Mouse (Mus musculus) T-helper 2 cell (primary cell): Measurements from ENCODE around the gene Pbx1.

Experiments
- in situ Hi-C: fragments of 300-600 bp; cut with MboI, MseI; formaldehyde crosslinking; loops from one replicate; pipeline ENCODE4 v1.15.1; 2025; ENCODE audit warnings: high pct_unique_total_duplicates

Pbx1 gene

GRCm38 (mm10) chr1:168228756-168229526 is 203.1 kb downstream of the Pbx1 start:
- in situ Hi-C loops = no loop called here

DNA sequence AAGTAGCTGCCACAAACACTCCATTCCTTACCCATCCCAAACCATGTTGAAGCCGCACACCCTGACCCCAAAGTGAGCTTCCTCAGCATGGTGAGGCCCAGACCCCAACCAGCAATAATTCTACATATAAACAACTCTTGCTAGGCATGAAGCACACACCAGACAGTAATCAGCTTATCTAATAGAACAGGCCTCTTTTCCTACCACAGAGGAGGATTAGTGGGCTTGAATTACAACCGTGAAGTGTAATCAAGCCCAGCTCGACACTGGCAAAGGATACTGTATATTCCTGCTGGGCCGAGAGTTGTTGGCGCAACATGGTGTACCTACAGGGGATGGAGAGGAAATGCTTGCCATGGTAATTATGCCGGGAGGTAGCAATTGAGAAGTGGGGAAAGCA is 205.9 kb downstream of the Pbx1 start:
- in situ Hi-C loops = no loop called here

GRCm38 (mm10) chr1:168225595-168226127 is 206.4 kb downstream of the Pbx1 start:
- in situ Hi-C loops = no loop called here

- in situ Hi-C loops = no loop called here
Measured at GRCm38 (mm10) chr1:168224218-168224617, 207.9 kb downstream of the Pbx1 start.

GRCm38 (mm10) chr1:168222794-168223193 is 209.3 kb downstream of the Pbx1 start:
- in situ Hi-C loops = no loop called here

DNA sequence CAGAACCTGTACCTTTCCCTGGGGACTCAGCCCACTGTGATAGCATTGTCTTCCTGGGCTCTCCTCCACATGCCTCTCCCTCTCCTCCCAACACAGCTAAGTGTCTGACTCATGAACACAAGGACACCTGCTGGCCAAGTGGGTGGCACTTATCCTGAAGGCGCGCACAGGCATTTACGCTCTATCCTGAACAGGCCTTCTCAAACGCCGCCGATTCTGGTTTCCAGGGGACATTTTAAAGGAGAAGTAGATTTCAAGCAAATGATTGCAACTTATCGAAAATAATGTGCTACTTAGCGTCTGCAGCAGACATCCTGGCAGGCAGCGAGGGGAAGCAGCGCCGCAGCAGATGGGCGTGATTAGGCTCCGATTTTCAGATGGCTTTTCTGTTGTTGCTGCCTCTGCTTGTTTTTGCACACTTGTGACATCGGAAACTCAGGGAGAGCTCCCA is 211.0 kb downstream of the Pbx1 start:
- in situ Hi-C loops = no loop called here

DNA sequence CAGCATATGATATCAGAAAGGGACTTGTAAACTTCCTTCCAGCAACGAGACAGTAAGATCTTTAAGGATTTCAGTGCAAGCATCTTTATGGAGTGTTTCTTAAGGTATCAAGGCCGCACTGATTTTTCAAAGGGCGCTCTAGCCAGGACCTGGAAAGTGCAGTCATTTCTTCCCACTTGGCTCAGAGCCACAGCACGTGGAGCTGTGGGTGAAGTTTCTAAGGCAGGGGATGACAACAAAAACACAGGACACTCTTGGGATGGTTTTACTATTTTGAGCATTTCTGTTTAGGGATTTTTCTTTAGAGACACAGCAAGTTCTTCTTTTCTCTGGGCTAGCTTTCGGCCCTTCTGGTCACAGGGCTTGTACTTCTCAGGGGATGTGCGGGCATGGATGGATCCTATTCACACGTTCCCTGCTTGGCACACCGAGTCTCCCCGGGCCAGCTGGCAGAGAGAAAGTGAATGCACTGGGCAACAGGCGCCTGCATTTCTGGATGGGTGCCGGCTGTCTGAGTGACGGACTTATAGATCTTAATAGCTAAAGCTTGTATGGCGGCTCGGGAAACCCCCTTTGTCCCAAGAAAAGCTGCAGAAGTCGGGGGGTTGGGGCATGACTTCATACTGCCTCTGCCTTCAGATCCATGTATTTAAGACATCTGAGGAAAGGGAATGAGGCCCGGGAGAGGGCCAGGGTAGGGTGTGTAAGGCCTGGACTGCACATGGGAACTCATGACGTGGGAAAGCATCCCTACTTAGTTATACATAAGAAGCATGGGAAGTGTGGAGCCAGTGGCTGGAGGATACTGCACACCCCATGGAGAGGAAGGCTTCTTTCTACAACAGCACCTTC is 215.9 kb downstream of the Pbx1 start:
- in situ Hi-C loops = loop anchor here (10.0 kb wide), 1 partner anchor 249 kb away; no protein-coding TSS in a partner anchor

GRCm38 (mm10) chr1:168215468-168215867 is 216.6 kb downstream of the Pbx1 start:
- in situ Hi-C loops = loop anchor here (10.0 kb wide), 1 partner anchor 249 kb away; no protein-coding TSS in a partner anchor

- in situ Hi-C loops = loop anchor here (10.0 kb wide), 1 partner anchor 251 kb away; no protein-coding TSS in a partner anchor
Measured at GRCm38 (mm10) chr1:168214040-168214443, 218.0 kb downstream of the Pbx1 start.

DNA sequence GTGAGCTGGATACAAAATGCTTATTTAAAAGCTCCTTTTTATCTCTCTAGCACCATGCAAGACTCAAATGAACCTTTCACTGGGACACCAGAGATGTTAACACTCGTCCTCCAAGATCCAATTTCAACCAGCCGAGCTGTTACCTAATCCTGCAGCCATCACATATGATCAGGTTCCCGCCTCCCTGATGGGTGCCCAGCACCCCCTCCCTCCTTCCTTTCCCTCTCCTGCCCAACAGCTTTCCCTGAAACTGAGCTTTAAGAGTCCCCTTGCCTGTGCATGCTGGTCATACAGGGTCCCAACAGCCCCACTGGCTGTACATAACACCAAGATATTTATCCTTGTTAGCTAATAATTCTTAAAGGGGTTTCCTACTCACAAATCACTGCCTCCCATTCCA is 218.5 kb downstream of the Pbx1 start:
- in situ Hi-C loops = loop anchor here (10.0 kb wide), 1 partner anchor 251 kb away; no protein-coding TSS in a partner anchor

GRCm38 (mm10) chr1:168210401-168210800 is 221.7 kb downstream of the Pbx1 start:
- in situ Hi-C loops = loop anchor here (10.0 kb wide), 1 partner anchor 254 kb away; no protein-coding TSS in a partner anchor

GRCm38 (mm10) chr1:168200570-168201156 is 231.4 kb downstream of the Pbx1 start:
- in situ Hi-C loops = no loop called here

DNA sequence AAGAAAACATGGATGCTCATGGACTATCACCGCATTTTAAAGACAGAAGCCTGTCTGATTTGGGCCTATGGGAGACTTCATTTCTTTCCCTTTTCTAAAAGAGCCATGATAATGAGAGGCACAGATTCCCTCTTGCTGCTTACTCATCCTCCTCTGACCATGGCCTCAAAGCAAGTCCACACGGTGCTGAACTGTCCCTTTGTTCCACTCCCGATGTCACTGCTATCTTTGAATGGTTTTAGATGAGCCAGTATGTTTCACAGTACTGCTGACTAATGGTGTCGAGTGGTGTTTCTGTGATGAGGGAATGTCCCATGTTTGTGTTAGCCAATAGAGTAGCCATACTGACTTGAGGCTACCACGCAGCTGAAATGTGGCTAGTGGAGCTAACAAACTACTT is 233.8 kb downstream of the Pbx1 start:
- in situ Hi-C loops = no loop called here

DNA sequence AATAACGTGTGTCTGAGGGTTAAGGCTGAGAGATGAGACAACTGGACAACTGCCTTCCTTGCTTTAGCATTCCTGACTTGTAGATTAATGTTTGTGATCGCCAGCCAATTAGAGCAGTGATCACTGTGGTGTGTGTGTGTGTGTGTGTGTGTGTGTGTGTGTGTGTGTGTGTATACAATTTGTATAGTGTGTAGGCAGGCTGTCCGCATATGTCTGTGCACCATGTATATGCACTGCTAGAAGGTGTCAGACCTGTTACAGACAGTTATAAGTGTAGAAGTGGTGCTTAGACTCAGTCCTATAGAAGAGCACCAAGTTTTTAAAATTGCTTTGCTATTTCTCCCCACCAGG is 234.2 kb downstream of the Pbx1 start:
- in situ Hi-C loops = no loop called here

- in situ Hi-C loops = no loop called here
Measured at GRCm38 (mm10) chr1:168197195-168197907, 234.7 kb downstream of the Pbx1 start.

DNA sequence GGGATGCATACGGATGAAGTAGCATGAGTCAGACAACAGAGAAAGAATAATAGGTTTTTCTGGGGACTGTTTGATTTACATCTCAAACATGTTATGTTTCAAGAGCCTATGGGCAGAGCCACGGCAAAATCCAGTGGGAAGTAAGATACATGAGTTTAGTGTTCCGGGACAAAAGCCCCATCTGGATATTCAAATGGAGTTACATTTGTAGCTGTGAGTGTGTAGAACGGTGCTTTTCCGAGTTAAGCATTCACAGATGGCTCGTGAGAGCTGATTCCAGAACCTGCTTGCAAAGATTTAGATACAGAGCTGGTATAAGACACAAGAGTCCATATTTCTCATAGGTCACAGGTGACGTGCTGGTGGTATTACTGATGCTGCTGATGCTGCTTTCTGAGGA is 238.7 kb downstream of the Pbx1 start:
- in situ Hi-C loops = no loop called here

DNA sequence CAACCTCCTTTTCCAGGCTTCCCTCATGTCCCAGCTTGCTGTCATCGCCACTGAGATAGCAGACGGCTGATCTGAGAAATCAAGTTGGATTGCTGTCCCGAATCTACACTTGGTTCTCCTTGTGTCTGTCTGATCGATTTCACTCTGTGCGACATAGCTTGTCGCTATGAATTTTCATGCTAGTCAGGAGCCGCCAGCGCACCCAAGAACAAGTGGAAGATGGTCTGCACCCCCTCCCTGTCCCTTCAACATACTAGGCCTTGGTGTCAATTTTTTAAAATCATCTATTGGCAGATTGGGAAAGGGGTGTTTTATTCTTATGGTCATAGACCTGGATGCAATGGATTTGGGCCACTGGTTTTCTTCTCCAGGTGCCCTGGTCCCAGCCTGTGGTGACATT is 249.3 kb downstream of the Pbx1 start:
- in situ Hi-C loops = no loop called here

- in situ Hi-C loops = no loop called here
Measured at GRCm38 (mm10) chr1:168180622-168181441, 251.2 kb downstream of the Pbx1 start.

- in situ Hi-C loops = no loop called here
Measured at GRCm38 (mm10) chr1:168179691-168180090, 252.4 kb downstream of the Pbx1 start.

GRCm38 (mm10) chr1:168178611-168179010 is 253.5 kb downstream of the Pbx1 start:
- in situ Hi-C loops = no loop called here
